Mouse (Mus musculus) left cerebral cortex, adult 6 months (tissue): ENCODE results near the gene Arl9. TPM values are rescaled to one million over a fixed set of nuclear protein-coding genes. Genes with fewer than 3 reads are reported as not detected.

Experiments used
- long read RNA-seq, 2 experiments: library from polyadenylated mRNA; unstranded; transcript quantifications; one replicate each; pipeline ENCODE4 v2.0.0; 2019 to 2020
- polyA plus RNA-seq: library from polyadenylated mRNA; unstranded; fragments of <200 nt; fragmentation: Nextera tagmentation; gene quantifications from 2 replicates; pipeline ENCODE4 v1.2.3, GENCODE M21; 2021

Gene Arl9
- not detected in 2 replicates for polyA plus RNA-seq
- long read RNA-seq, experiment 1, result 0 reads
- long read RNA-seq, experiment 2, result 0 reads

DNA sequence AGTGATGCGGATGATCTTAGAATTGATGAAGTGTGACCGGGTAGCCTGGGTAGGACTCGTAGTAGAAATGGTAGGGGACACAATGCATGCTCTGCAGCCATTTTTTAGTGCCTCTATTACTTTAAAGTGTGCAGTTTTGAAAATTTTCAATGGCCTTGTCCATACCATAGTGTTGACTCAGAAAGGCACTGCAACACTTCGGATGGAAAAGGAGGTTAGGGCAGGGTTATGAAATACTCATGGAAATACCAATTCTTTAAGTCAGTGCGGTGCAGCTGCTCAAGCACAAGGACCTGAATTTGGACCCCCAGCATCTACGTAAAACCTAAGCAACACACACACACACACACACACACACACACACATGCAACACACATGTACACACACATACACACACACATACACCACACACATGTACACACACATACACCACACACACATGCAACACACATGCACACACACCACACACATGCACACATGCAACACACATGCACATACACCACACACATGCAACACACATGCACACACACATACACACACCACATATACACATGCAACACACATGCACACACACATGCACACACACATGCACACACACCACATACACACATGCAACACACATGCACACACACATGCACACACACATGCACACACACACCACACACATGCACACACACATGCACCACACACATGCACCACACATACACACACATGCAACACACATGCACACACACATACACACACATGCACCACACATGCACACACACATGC lies at the start of gene Arl9:
TSS of gene Arl9 (plus strand) at position 5 of the 771 bp plus-strand sequence.

DNA sequence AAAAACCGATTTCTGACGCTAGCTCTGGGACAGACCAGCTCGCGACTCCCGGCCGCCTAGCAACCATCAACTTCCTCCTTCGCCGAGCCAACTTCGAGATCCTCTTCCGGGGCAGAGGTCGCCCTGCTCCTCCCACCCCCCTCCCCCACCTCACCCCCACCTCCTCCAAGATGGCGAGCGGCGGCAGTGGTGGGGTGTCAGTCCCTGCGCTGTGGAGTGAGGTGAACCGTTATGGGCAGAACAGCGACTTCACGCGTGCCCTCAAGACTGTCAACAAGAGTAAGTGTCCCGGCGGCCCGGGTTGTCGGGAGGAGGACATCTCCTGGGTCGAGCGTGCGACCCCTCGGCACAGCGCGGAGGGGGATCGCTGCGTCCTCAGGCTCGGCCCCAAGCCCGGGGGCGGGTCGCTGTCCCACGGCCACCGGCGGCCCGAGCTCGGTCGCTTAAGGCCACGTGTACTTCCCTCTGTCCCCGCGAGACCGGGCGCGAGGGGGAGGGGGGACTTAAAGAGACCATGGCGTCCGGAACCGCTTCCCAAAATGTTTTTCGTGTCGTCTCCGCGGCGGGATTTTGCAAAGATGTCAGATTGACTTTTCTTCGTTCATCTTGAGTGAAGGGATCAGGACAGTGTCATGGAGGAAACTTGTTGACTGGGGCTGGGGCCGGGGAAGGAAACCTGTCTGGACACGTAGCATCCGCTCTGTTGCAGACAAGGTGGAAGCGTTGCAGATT lies 29.1 kb upstream of the Arl9 start, which contains the start of gene Srp72:
TSS of gene Srp72 (plus strand) at position 130 of the 732 bp plus-strand sequence.

DNA sequence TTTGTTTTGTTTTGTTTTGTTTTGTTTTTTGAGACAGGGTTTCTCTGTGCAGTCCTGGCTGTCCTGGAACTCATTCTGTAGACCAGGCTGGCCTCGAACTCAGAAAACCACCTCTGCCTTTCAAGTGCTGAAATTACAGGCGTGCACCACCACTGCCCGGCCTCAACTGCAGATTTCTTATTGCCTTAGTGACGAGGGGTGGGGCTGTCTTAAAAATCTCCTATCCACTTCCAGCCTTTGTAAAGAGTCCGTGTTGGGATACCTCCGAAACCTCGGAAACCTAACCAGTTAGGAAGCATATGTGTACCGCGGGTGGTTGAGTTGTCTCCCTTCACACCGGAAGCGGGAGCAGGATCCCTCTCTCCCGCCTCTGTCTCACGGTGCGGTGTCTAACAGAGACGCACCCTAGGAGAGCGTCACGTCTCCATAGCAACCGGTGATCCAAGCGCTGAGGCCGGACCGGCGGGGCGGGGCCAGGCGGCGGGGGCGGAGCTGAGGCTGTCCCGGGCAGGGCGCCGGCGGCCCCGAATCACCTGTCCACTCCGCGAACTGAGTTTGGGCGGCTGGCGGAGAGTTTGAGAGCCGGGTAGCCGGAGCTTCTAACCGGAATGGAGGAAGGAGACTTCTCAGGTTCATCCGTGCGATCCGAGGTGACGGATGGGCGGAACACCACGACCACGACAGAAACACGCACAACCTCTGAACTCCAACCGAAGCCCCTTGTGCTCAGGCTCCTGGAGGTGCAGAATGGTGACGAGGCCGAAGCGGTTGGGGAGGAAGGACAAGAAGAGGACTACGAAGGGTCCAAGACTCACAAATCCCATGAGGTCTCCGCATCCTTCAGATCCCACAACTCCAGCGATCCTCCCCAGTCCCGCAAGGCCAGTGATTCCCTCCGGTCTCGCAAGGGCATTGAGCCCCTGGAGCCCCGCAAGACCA lies 12.0 kb downstream of the Arl9 start, which contains the start of gene Thegl:
TSS of gene Thegl (plus strand) at position 480 of the 939 bp plus-strand sequence.

Other genes starting within 250 kb of the Arl9 start
- gene Aasdh, start 98.5 kb upstream of the Arl9 start, polyA plus RNA-seq, result 6.3 and 9.8 TPM in 2 replicates
- gene Paics, start 52.7 kb upstream of the Arl9 start, polyA plus RNA-seq, result 125 and 160 TPM in 2 replicates
- gene Ppat, start 52.5 kb upstream of the Arl9 start, polyA plus RNA-seq, result 6.5 and 9.3 TPM in 2 replicates
- gene Srp72, start 29.4 kb upstream of the Arl9 start, polyA plus RNA-seq, result 20.3 and 30.9 TPM in 2 replicates
- gene Thegl, start 12.0 kb downstream of the Arl9 start, polyA plus RNA-seq, result 0.42 and 0.75 TPM in 2 replicates
- gene Hopx, start 111.1 kb downstream of the Arl9 start, polyA plus RNA-seq, result 16.7 and 22.3 TPM in 2 replicates
- not detected in 2 replicates for gene Spink2, start 207.4 kb downstream of the Arl9 start, polyA plus RNA-seq